Mouse (Mus musculus) CH12.LX (cell line): ENCODE measurements around the gene Tcp11l2. TPM values are rescaled to one million over a fixed set of nuclear protein-coding genes. Genes with fewer than 3 reads are reported as not detected.

Source experiments
- DNase-seq: peaks from one replicate; pipeline ENCODE4 v3.0.0-alpha.2; 2013; ENCODE audit errors: extremely low read depth
- H3K27ac ChIP-seq: 2 replicates; pipeline ENCODE4 v1.5.1; 2012; ENCODE audit warnings: low read depth, mild to moderate bottlenecking, control low read depth, moderate library complexity; ENCODE audit not compliant: insufficient read depth
- H3K27me3 ChIP-seq: replicated peaks from 2 replicates; pipeline ENCODE3; 2012; ENCODE audit warnings: inconsistent platforms
- H3K36me3 ChIP-seq, 2 experiments: replicated peaks in 1 of 2; 2 replicates each; pipeline versions ENCODE3 to v1.6.1; 2012; ENCODE audit warnings: inconsistent platforms in 1 of 2, low read length in 1 of 2, mild to moderate bottlenecking in 1 of 2, mixed read lengths in 1 of 2, moderate library complexity in 1 of 2; ENCODE audit not compliant: control insufficient read depth in 1 of 2, insufficient read depth in 1 of 2
- H3K4me1 ChIP-seq, 2 experiments: 2 replicates each; pipeline ENCODE4 v1.6.1; 2012; ENCODE audit warnings: inconsistent platforms in 1 of 2, moderate library complexity in 1 of 2; ENCODE audit not compliant: insufficient read depth in 2 of 2, control insufficient read depth in 1 of 2
- H3K4me2 ChIP-seq: 2 replicates; pipeline ENCODE4 v1.6.1; 2012; ENCODE audit warnings: low read depth, mild to moderate bottlenecking, control low read depth; ENCODE audit not compliant: poor library complexity, insufficient read depth, severe bottlenecking
- H3K4me3 ChIP-seq, 3 experiments: fragments of 150-350 bp in 1 of 3; sonication (generic) in 1 of 3; replicated peaks in 1 of 3; 2 replicates each; pipeline versions ENCODE3 to v1.5.1; 2011 to 2012; ENCODE audit warnings: low read depth in 2 of 3, low read length in 2 of 3, mild to moderate bottlenecking in 2 of 3, moderate library complexity in 2 of 3, control low read depth in 1 of 3, improper control_type of control experiment in 1 of 3, inconsistent platforms in 1 of 3, mixed read lengths in 1 of 3; ENCODE audit not compliant: poor library complexity in 1 of 3
- H3K79me2 ChIP-seq: replicated peaks from 2 replicates; pipeline ENCODE4 v1.6.1; 2012; ENCODE audit warnings: mild to moderate bottlenecking, moderate library complexity; ENCODE audit not compliant: control insufficient read depth, poor library complexity, insufficient read depth, severe bottlenecking; ENCODE audit errors: extremely low read depth
- H3K9ac ChIP-seq: 2 replicates; pipeline ENCODE4 v1.6.1; 2012; ENCODE audit warnings: low read depth, mild to moderate bottlenecking, control low read depth, moderate library complexity; ENCODE audit not compliant: insufficient read depth
- H3K9me3 ChIP-seq: replicated peaks from 2 replicates; pipeline ENCODE3; 2012; ENCODE audit warnings: low read length, inconsistent platforms, mixed read lengths
- BHLHE40 ChIP-seq: IDR thresholded peaks from 2 replicates; pipeline ENCODE4 v1.6.1; 2011; ENCODE audit warnings: mild to moderate bottlenecking, low read depth, low read length, improper control_type of control experiment
- CHD1 ChIP-seq: IDR thresholded peaks from 2 replicates; pipeline ENCODE4 v1.6.1; 2012; ENCODE audit warnings: low read depth, low read length, improper control_type of control experiment, inconsistent platforms
- CHD2 ChIP-seq: IDR thresholded peaks from 2 replicates; pipeline ENCODE4 v1.6.1; 2011; ENCODE audit warnings: low read length, improper control_type of control experiment
- CTCF ChIP-seq, 2 experiments: IDR thresholded peaks in 1 of 2; conservative IDR thresholded peaks in 1 of 2; 2 replicates each; pipeline ENCODE4 v1.5.1; 2011 to 2012; ENCODE audit warnings: low read depth in 2 of 2, low read length in 2 of 2, improper control_type of control experiment in 1 of 2, inconsistent platforms in 1 of 2, mild to moderate bottlenecking in 1 of 2, moderate library complexity in 1 of 2
- E2F4 ChIP-seq: IDR thresholded peaks from 2 replicates; pipeline ENCODE4 v1.6.1; 2011; ENCODE audit warnings: low read depth, low read length, improper control_type of control experiment; ENCODE audit not compliant: insufficient replicate concordance
- EP300 ChIP-seq: IDR thresholded peaks from 2 replicates; pipeline ENCODE4 v1.6.1; 2011; ENCODE audit warnings: low read length, improper control_type of control experiment
- ETS1 ChIP-seq: conservative IDR thresholded peaks from 2 replicates; pipeline ENCODE4 v1.6.1; 2012; ENCODE audit warnings: low read depth, mild to moderate bottlenecking, inconsistent platforms, low read length, improper control_type of control experiment, moderate library complexity
- JUN ChIP-seq: IDR thresholded peaks from 2 replicates; pipeline ENCODE4 v1.6.1; 2011; ENCODE audit warnings: low read depth, mild to moderate bottlenecking, low read length, improper control_type of control experiment, moderate library complexity; ENCODE audit not compliant: insufficient read depth
- MAX ChIP-seq: IDR thresholded peaks from 2 replicates; pipeline ENCODE4 v1.6.1; 2011; ENCODE audit warnings: low read length, improper control_type of control experiment
- MAZ ChIP-seq: IDR thresholded peaks from 2 replicates; pipeline ENCODE4 v1.6.1; 2012; ENCODE audit warnings: low read depth, mild to moderate bottlenecking, inconsistent platforms, low read length, improper control_type of control experiment, moderate library complexity
- MEF2A ChIP-seq: IDR thresholded peaks from 2 replicates; pipeline ENCODE4 v1.6.1; 2014; ENCODE audit warnings: low read depth, mild to moderate bottlenecking, inconsistent platforms, low read length, improper control_type of control experiment, borderline replicate concordance
- MXI1 ChIP-seq: IDR thresholded peaks from 2 replicates; pipeline ENCODE4 v1.6.1; 2011; ENCODE audit warnings: mild to moderate bottlenecking, low read depth, low read length, improper control_type of control experiment
- NELFE ChIP-seq: IDR thresholded peaks from 2 replicates; pipeline ENCODE4 v1.6.1; 2011; ENCODE audit warnings: low read depth, low read length, improper control_type of control experiment
- NRF1 ChIP-seq: IDR thresholded peaks from 2 replicates; pipeline ENCODE4 v1.6.1; 2014; ENCODE audit warnings: low read depth, mild to moderate bottlenecking, inconsistent platforms, low read length, improper control_type of control experiment, moderate library complexity
- POLR2AphosphoS2 ChIP-seq: IDR thresholded peaks from 2 replicates; pipeline ENCODE4 v1.6.1; 2011; ENCODE audit warnings: low read depth, low read length, improper control_type of control experiment
- RAD21 ChIP-seq: IDR thresholded peaks from 2 replicates; pipeline ENCODE4 v1.6.1; 2011; ENCODE audit warnings: low read depth, mild to moderate bottlenecking, low read length, improper control_type of control experiment, moderate library complexity
- RCOR1 ChIP-seq: conservative IDR thresholded peaks from 2 replicates; pipeline ENCODE4 v1.6.1; 2012; ENCODE audit warnings: low read depth, mild to moderate bottlenecking, inconsistent platforms, low read length, improper control_type of control experiment
- SIN3A ChIP-seq: IDR thresholded peaks from 2 replicates; pipeline ENCODE4 v1.6.1; 2012; ENCODE audit warnings: low read length, improper control_type of control experiment, inconsistent platforms
- TBP ChIP-seq: conservative IDR thresholded peaks from 2 replicates; pipeline ENCODE4 v1.6.1; 2011; ENCODE audit warnings: low read depth, low read length, improper control_type of control experiment
- TCF12 ChIP-seq: IDR thresholded peaks from 2 replicates; pipeline ENCODE4 v1.6.1; 2014; ENCODE audit warnings: low read depth, mild to moderate bottlenecking, inconsistent platforms, low read length, improper control_type of control experiment
- UBTF ChIP-seq: IDR thresholded peaks from 2 replicates; pipeline ENCODE4 v1.6.1; 2012; ENCODE audit warnings: low read depth, mild to moderate bottlenecking, inconsistent platforms, low read length, improper control_type of control experiment, moderate library complexity
- USF1 ChIP-seq: IDR thresholded peaks from 2 replicates; pipeline ENCODE4 v1.6.1; 2014; ENCODE audit warnings: low read depth, mild to moderate bottlenecking, inconsistent platforms, low read length, improper control_type of control experiment
- USF2 ChIP-seq: conservative IDR thresholded peaks from 2 replicates; pipeline ENCODE4 v1.6.1; 2011; ENCODE audit warnings: low read depth, low read length, improper control_type of control experiment
- ZC3H11A ChIP-seq: IDR thresholded peaks from 2 replicates; pipeline ENCODE4 v1.6.1; 2012; ENCODE audit warnings: low read depth, mild to moderate bottlenecking, inconsistent platforms, low read length, improper control_type of control experiment
- ZMIZ1 ChIP-seq: IDR thresholded peaks from 2 replicates; pipeline ENCODE4 v1.6.1; 2012; ENCODE audit warnings: low read depth, mild to moderate bottlenecking, inconsistent platforms, low read length, improper control_type of control experiment
- ZNF384 ChIP-seq: IDR thresholded peaks from 2 replicates; pipeline ENCODE4 v1.6.1; 2012; ENCODE audit warnings: low read depth, low read length, improper control_type of control experiment, inconsistent platforms
- dilution Hi-C: fragments of 300-500 bp; cut with MboI; formaldehyde crosslinking; loops from 2 replicates; pipeline ENCODE4 v1.14.3; 2020; ENCODE audit warnings: low sequenced_read_pairs; ENCODE audit not compliant: extremely low pct_unique_long_range_greater_than_20kb, extremely low pct_ligation_motif_present
- in situ Hi-C: fragments of 300-500 bp; cut with MboI; formaldehyde crosslinking; loops from 3 replicates; pipeline ENCODE4 v1.14.3; 2019; ENCODE audit warnings: low sequenced_read_pairs, low pct_ligation_motif_present, low pct_unique_long_range_greater_than_20kb, mixed read lengths
- polyA plus RNA-seq: library from polyadenylated mRNA; unstranded; fragments of >175 nt; gene quantifications from 2 replicates; pipeline ENCODE4 v1.2.1, GENCODE M21; 2012; ENCODE audit warnings: low read depth; ENCODE audit not compliant: insufficient read length
- total RNA-seq, 2 experiments: library from RNA; depleted of rRNA; stranded (reverse); fragments of 300-350 nt in 1 of 2; fragments of >200 nt in 1 of 2; gene quantifications; 2 replicates each; pipeline ENCODE4 v1.2.3; 2012 to 2014

Tcp11l2 gene
- total and polyA plus RNA-seq, 3 experiments, result 2.6 to 6.0 (median 2.9) TPM

DNA sequence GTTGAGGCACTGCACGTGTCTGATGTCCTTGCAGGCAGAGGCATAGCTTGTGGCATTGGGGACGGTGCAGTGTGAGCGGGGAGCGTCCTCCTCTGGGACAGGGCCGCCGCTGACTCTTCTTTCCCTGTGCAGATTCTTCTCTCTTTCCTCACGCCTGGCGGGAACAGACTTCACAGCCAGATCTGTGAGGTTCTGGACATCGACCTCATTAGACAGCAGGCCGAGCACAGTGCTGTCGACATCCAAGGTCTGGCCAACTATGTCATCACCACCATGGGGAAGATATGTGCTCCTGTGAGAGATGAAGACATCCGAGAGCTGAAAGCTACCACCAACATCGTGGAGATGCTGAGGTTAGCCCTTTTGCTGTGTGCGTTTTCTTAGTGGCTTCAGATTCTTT is 14.5 kb downstream of the Tcp11l2 start:
- in situ Hi-C loops, result no loop called here
- peaks cover 7 to 24% of the 10 kb centered on the region in 2 experiments for H3K36me3 ChIP-seq
- no peak for DNase-seq

GRCm38 (mm10) chr10:84591640-84592148 is 15.3 kb downstream of the Tcp11l2 start:
- dilution Hi-C loops, result no loop called here
- in situ Hi-C loops, result no loop called here
- no peak for DNase-seq
- TF ChIP-seq SIN3A (no peak), RAD21 (no peak), E2F4 (no peak), BHLHE40 (no peak), USF1 (no peak), ZNF384 (no peak), NELFE (no peak), CHD2 (no peak), POLR2AphosphoS2 (no peak), TBP (no peak), MEF2A (no peak), ZC3H11A (no peak), RCOR1 (no peak), MAX (no peak), EP300 (no peak), UBTF (no peak), MAZ (no peak)
- no peak overlapping the region for H3K27ac ChIP-seq
- no peak overlapping the region for H3K9ac ChIP-seq
- no peak overlapping the region for H3K4me3 ChIP-seq
- no peaks in the 10 kb centered on the region for H3K4me1 ChIP-seq
- no peaks in the 10 kb centered on the region for H3K79me2 ChIP-seq
- H3K27me3 ChIP-seq, result no peaks in the 10 kb centered on the region
- H3K36me3 ChIP-seq, result peaks cover 7 to 24% of the 10 kb centered on the region in 2 experiments
- no peaks in the 10 kb centered on the region for H3K9me3 ChIP-seq
- H3K4me2 ChIP-seq, result no peak overlapping the region

More for the DNA sequence above, 14.5 kb downstream of the Tcp11l2 start:
- Histone ChIP-seq H3K4me1 (no peaks in the 10 kb centered on the region), H3K27me3 (no peaks in the 10 kb centered on the region), H3K4me2 (no peak overlapping the region), H3K79me2 (no peaks in the 10 kb centered on the region), H3K9ac (no peak overlapping the region), H3K27ac (no peak overlapping the region), H3K4me3 (no peak overlapping the region), H3K9me3 (no peaks in the 10 kb centered on the region)
- no peak for TF ChIP-seq TBP
- no peak for TF ChIP-seq TCF12
- no peak for TF ChIP-seq CTCF (conservative IDR thresholded peaks at IDR 0.05 in 1 of 2, IDR thresholded peaks at IDR 0.05 in 1 of 2; ENCODE audit: low read depth in 2 of 2, low read length in 2 of 2)
- no peak for TF ChIP-seq ZMIZ1
- no peak for TF ChIP-seq MAX
- TF ChIP-seq EP300, result no peak
- TF ChIP-seq MAZ, result no peak
- TF ChIP-seq NELFE, result no peak
- TF ChIP-seq SIN3A, result no peak
- TF ChIP-seq ZC3H11A, result no peak
- no peak for TF ChIP-seq MEF2A
- no peak for TF ChIP-seq NRF1
- TF ChIP-seq CHD1, result no peak
- no peak for TF ChIP-seq USF2
- no peak for TF ChIP-seq JUN
- TF ChIP-seq ETS1, result no peak
- TF ChIP-seq MXI1, result no peak
- dilution Hi-C loops, result no loop called here
